Mouse (Mus musculus) embryonic facial prominence, embryonic 12.5 days (tissue): ENCODE measurements around the gene Cenpx. TPM values are rescaled to one million over a fixed set of nuclear protein-coding genes. Genes with fewer than 3 reads are reported as not detected.
"Not testable (repeated sequence)": the region's sequence is repeated elsewhere in the genome, so short reads cannot be mapped to it uniquely, and the experiment has no call there.

Experiments
- ATAC-seq: fragments of 200-750 bp; cut with Nextera tagmentation; 2 replicates; pipeline ENCODE4 v1.8.0; 2017; ENCODE audit not compliant: insufficient number of reproducible peaks, insufficient read depth, low FRiP score, low TSS enrichment
- H3K27ac ChIP-seq: fragments of 300-500 bp; sonication (generic); 2 replicates; pipeline ENCODE4 v1.5.1; 2016; ENCODE audit warnings: mild to moderate bottlenecking
- H3K27me3 ChIP-seq: fragments of 300-500 bp; sonication (generic); 2 replicates; pipeline ENCODE4 v1.6.1; 2016; ENCODE audit warnings: mild to moderate bottlenecking, moderate library complexity
- H3K36me3 ChIP-seq: fragments of 300-500 bp; sonication (generic); 2 replicates; pipeline ENCODE4 v1.6.1; 2016; ENCODE audit warnings: mild to moderate bottlenecking
- H3K4me1 ChIP-seq: fragments of 300-500 bp; sonication (generic); 2 replicates; pipeline ENCODE4 v1.6.1; 2016
- H3K4me2 ChIP-seq: fragments of 300-500 bp; sonication (generic); replicated peaks from 2 replicates; pipeline ENCODE4 v1.6.1; 2016; ENCODE audit warnings: mild to moderate bottlenecking, moderate library complexity
- H3K4me3 ChIP-seq: fragments of 300-500 bp; sonication (generic); 2 replicates; pipeline ENCODE4 v1.5.1; 2016; ENCODE audit warnings: mild to moderate bottlenecking
- H3K9ac ChIP-seq: fragments of 300-500 bp; sonication (generic); 2 replicates; pipeline ENCODE4 v1.6.1; 2016; ENCODE audit warnings: mild to moderate bottlenecking, moderate library complexity
- H3K9me3 ChIP-seq: fragments of 300-500 bp; sonication (generic); 2 replicates; pipeline ENCODE4 v1.6.1; 2016; ENCODE audit warnings: mild to moderate bottlenecking, moderate library complexity
- WGBS: fragments of 180-500 bp; shearing (Covaris S2); methylation state at CpG from one replicate; pipeline ENCODE4 v1.1.7; 2016; 5-methylcytosine and 5-hydroxymethylcytosine counted together
- polyA plus RNA-seq: library from polyadenylated mRNA; unstranded; fragments of >200 nt; fragmentation: Nextera tagmentation; extraction: Ambion mirVana; gene quantifications from 2 replicates; pipeline ENCODE4 v1.2.1, GENCODE M21; 2016

The Cenpx gene
- polyA plus RNA-seq, 1 experiment from 2014 or later: 131 TPM

DNA sequence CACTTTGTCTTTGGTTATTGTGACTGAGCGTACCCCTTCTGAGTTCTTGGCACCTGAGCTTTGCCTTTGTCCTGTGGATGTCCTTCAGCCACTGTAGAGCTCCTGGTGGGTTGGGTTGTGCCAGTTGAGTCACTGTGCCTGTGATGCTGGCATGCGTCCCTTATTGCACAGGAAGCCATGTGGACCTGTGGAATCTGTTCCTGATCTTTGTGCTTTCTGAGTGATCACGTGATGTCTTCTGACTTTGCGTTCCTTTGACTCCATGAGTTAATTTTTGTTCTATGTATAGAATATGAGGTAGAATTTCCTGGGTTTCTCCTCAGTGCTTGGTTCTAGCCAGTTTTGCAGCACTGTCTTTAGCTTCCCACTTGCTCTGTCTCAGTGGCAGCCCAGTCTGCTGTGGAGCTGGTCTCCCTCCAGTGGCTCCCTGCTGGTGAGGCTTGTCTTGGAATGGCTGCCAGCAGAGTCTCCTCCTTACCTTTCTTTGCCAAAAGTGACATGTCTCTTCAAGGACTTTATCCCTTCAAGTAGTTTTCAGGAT is 21.0 kb downstream of the Cenpx start:
- Histone ChIP-seq H3K4me3 (no peak overlapping the region), H3K36me3 (peaks cover 60% of the 10 kb centered on the region), H3K4me1 (peaks cover 13% of the 10 kb centered on the region), H3K9me3 (no peaks in the 10 kb centered on the region), H3K9ac (no peak overlapping the region), H3K4me2 (no peak overlapping the region), H3K27ac (no peak overlapping the region), H3K27me3 (no peaks in the 10 kb centered on the region)
- no peak for ATAC-seq
- WGBS: 90% methylated on average over 4 of the region's 4 CpGs

- WGBS: 87% methylated on average over 3 of the region's 3 CpGs
- Histone ChIP-seq H3K4me2 (no peak overlapping the region), H3K27me3 (no peaks in the 10 kb centered on the region), H3K27ac (no peak overlapping the region), H3K36me3 (peaks cover 52% of the 10 kb centered on the region), H3K4me3 (no peak overlapping the region), H3K9ac (no peak overlapping the region), H3K9me3 (no peaks in the 10 kb centered on the region), H3K4me1 (no peaks in the 10 kb centered on the region; the same call in 1 of the 2 replicates)
- no peak for ATAC-seq
Measured at GRCm38 (mm10) chr11:120689365-120689764, 24.2 kb downstream of the Cenpx start.

- no peak overlapping the region for H3K9ac ChIP-seq
- no peak for ATAC-seq
- peaks cover 62% of the 10 kb centered on the region for H3K36me3 ChIP-seq
- H3K4me3 ChIP-seq: no peak overlapping the region
- no peak overlapping the region for H3K4me2 ChIP-seq
- H3K27me3 ChIP-seq: no peaks in the 10 kb centered on the region
- no peaks in the 10 kb centered on the region; the same call in 1 of the 2 replicates for H3K4me1 ChIP-seq
- H3K27ac ChIP-seq: peak overlapping the region; percentile 59; the same call in 1 of the 2 replicates
- 64% methylated on average over 20 of the region's 20 CpGs for whole genome bisulfite sequencing
- H3K9me3 ChIP-seq: no peaks in the 10 kb centered on the region
Measured at GRCm38 (mm10) chr11:120686650-120687272, 26.8 kb downstream of the Cenpx start.

DNA sequence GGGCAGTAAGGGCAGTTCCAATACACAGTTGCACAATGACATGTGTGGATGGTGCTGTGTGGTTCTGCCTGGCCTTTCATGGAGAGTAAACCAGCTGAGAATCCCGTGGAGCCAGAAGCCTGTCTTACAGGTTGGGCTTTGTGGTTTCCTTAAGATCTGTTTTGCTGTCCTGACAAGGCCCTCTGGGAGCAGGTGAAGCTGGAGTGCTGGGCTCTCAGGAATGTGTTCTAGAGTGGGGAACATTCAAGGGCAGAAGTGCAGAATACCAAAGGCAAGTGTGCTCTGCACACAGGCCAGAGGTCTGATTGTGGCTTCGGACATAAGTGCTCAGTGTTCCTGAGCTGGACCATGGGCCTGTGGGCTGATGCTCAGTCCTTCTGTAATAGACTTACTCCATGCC is 28.9 kb downstream of the Cenpx start:
- 76% methylated on average over 2 of the region's 2 CpGs for WGBS
- H3K27ac ChIP-seq: no peak overlapping the region
- no peak overlapping the region for H3K4me2 ChIP-seq
- peaks cover 70% of the 10 kb centered on the region for H3K36me3 ChIP-seq
- no peak overlapping the region for H3K4me3 ChIP-seq
- no peak for ATAC-seq
- no peaks in the 10 kb centered on the region for H3K9me3 ChIP-seq
- no peaks in the 10 kb centered on the region; the same call in 1 of the 2 replicates for H3K4me1 ChIP-seq
- no peaks in the 10 kb centered on the region for H3K27me3 ChIP-seq
- H3K9ac ChIP-seq: no peak overlapping the region

GRCm38 (mm10) chr11:120684086-120684485 is 29.5 kb downstream of the Cenpx start:
- H3K9ac ChIP-seq: no peak overlapping the region
- no peaks in the 10 kb centered on the region for H3K27me3 ChIP-seq
- H3K4me2 ChIP-seq: no peak overlapping the region
- no peak overlapping the region for H3K27ac ChIP-seq
- 76% methylated on average over 2 of the region's 2 CpGs for WGBS
- H3K4me1 ChIP-seq: no peaks in the 10 kb centered on the region; the same call in 1 of the 2 replicates
- peaks cover 70% of the 10 kb centered on the region for H3K36me3 ChIP-seq
- H3K9me3 ChIP-seq: no peaks in the 10 kb centered on the region
- H3K4me3 ChIP-seq: no peak overlapping the region
- ATAC-seq: no peak

GRCm38 (mm10) chr11:120683536-120683935 is 30.0 kb downstream of the Cenpx start:
- ATAC-seq: no peak
- WGBS: 93% methylated on average over 3 of the region's 3 CpGs
- H3K36me3 ChIP-seq: peaks cover 68% of the 10 kb centered on the region

GRCm38 (mm10) chr11:120682683-120683082 is 30.9 kb downstream of the Cenpx start:
- Histone ChIP-seq H3K27ac (no peak overlapping the region), H3K36me3 (peaks cover 67% of the 10 kb centered on the region), H3K9ac (no peak overlapping the region), H3K4me3 (no peak overlapping the region), H3K4me2 (no peak overlapping the region), H3K9me3 (no peaks in the 10 kb centered on the region), H3K27me3 (no peaks in the 10 kb centered on the region), H3K4me1 (no peaks in the 10 kb centered on the region; the same call in 1 of the 2 replicates)
- WGBS: 92% methylated on average over 5 of the region's 5 CpGs
- ATAC-seq: no peak

More at GRCm38 (mm10) chr11:120683536-120683935, 30.0 kb downstream of the Cenpx start:
- Histone ChIP-seq H3K4me2 (no peak overlapping the region), H3K9ac (no peak overlapping the region), H3K9me3 (no peaks in the 10 kb centered on the region), H3K27me3 (no peaks in the 10 kb centered on the region), H3K4me1 (no peaks in the 10 kb centered on the region; the same call in 1 of the 2 replicates), H3K27ac (no peak overlapping the region), H3K4me3 (no peak overlapping the region)

DNA sequence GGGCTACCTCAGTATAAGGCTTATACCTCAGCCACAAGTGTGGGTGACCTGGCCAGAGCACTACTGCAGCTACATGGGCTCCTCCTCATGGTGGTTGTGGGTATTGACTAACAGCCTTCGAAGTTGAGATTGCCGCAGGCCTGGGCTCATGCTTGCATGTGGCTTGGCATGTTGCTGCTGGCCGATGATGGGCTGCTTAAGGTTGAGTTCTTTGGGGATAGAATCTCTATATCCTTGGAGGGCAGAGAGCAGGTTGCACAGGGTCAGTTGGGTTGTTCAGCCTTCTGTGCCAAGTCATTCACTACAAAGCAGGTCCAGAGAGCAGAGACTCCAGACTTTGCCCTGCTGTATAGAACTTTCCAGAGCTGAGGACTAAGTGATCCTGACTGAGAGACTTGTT is 33.6 kb downstream of the Cenpx start:
- Histone ChIP-seq H3K27me3 (no peaks in the 10 kb centered on the region), H3K27ac (no peak overlapping the region), H3K4me2 (no peak overlapping the region), H3K4me3 (no peak overlapping the region), H3K9me3 (no peaks in the 10 kb centered on the region), H3K9ac (no peak overlapping the region), H3K4me1 (no peaks in the 10 kb centered on the region), H3K36me3 (peaks cover 68% of the 10 kb centered on the region)
- no peak for ATAC-seq
- 74% methylated on average over 3 of the region's 3 CpGs for WGBS

DNA sequence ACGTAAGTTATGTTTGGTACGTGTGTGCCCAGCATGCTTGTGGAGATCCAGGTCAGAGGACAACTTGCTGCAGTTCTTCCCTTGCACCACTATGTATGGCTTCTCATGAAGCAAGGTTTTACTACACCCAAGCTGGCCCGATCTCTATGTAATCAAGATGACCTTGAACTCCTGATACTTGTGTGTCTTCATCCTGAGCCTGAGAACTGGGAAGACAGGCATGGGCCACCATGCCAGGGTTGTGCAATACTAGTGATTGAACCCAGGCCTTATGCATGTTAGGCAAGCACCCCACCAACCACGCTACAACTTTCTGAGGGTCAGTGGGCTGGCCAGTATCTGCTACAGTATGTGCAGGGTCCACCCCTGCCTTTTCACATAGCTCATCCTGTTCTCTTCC is 36.6 kb downstream of the Cenpx start:
- no peak for ATAC-seq
- Histone ChIP-seq H3K9ac (no peak overlapping the region), H3K4me2 (no peak overlapping the region), H3K27me3 (no peaks in the 10 kb centered on the region), H3K9me3 (no peaks in the 10 kb centered on the region), H3K4me1 (peaks cover 7% of the 10 kb centered on the region), H3K36me3 (peaks cover 48% of the 10 kb centered on the region), H3K27ac (no peak overlapping the region), H3K4me3 (no peak overlapping the region)
- WGBS: 87% methylated on average over 4 of the region's 4 CpGs

GRCm38 (mm10) chr11:120675875-120676274 is 37.7 kb downstream of the Cenpx start:
- H3K27me3 ChIP-seq, H3K9ac ChIP-seq, H3K9me3 ChIP-seq, H3K4me2 ChIP-seq, ATAC-seq, H3K27ac ChIP-seq, H3K4me3 ChIP-seq, H3K4me1 ChIP-seq: not testable (repeated sequence)
- 85% methylated on average over 5 of the region's 5 CpGs for WGBS
- H3K36me3 ChIP-seq: peaks cover 42% of the 10 kb centered on the region

DNA sequence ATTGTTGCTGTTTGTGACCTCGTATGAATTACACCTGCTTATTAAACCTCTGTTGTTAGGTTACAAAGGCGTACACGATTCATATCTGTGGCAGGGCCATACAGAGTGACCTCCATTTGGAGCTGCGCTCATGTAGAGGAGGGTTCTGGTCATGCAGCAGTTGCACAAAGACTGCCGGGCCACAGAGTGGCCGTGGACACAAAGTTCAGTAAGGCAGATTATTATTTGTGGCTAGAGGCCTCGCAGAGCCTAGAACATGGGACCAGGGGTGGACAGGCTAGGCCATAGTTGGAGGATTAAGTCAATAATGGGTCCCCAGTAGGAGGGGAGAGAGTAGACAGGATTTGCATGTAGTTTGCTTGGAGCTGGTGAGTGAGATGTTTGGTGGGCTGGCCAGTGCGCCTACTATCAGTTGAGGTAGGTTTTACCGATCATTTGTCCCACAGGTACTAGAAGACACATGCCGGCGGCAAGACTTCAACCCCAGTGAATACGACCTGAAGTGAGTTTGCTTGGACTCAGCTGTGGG is 39.9 kb downstream of the Cenpx start:
- no peaks in the 10 kb centered on the region for H3K9me3 ChIP-seq
- H3K4me3 ChIP-seq: peak overlapping the region; percentile 68
- peaks cover 22% of the 10 kb centered on the region for H3K36me3 ChIP-seq
- peaks cover 7% of the 10 kb centered on the region for H3K4me1 ChIP-seq
- 41% methylated on average over 12 of the region's 12 CpGs for WGBS
- peak overlapping the region; percentile 88 for H3K27ac ChIP-seq
- no peaks in the 10 kb centered on the region for H3K27me3 ChIP-seq
- peak overlapping the region; percentile 78 for H3K9ac ChIP-seq
- no peak for ATAC-seq
- peak overlapping the region; percentile 87 for H3K4me2 ChIP-seq
